Mouse (Mus musculus) heart, embryonic 10.5 days (tissue): ENCODE results near the gene Neurod6. TPM values are rescaled to one million over a fixed set of nuclear protein-coding genes. Genes with fewer than 3 reads are reported as not detected.

ENCODE experiments used
- DNase-seq: peaks from one replicate; pipeline ENCODE4 v3.0.0-alpha.2; 2017; ENCODE audit warnings: low spot score
- H3K27ac ChIP-seq: fragments of 300-500 bp; sonication (generic); 2 replicates; pipeline ENCODE4 v1.5.1; 2016; ENCODE audit warnings: mild to moderate bottlenecking
- H3K27me3 ChIP-seq: fragments of 300-500 bp; sonication (generic); 2 replicates; pipeline ENCODE4 v1.6.1; 2016; ENCODE audit warnings: mild to moderate bottlenecking; ENCODE audit not compliant: poor library complexity, insufficient read depth, severe bottlenecking
- H3K36me3 ChIP-seq: fragments of 300-500 bp; sonication (generic); 2 replicates; pipeline ENCODE4 v1.6.1; 2016; ENCODE audit warnings: mild to moderate bottlenecking, moderate library complexity
- H3K4me1 ChIP-seq: fragments of 300-500 bp; sonication (generic); 2 replicates; pipeline ENCODE4 v1.6.1; 2016; ENCODE audit warnings: mild to moderate bottlenecking
- H3K4me3 ChIP-seq: fragments of 300-500 bp; sonication (generic); 2 replicates; pipeline ENCODE4 v1.5.1; 2016; ENCODE audit warnings: mild to moderate bottlenecking, moderate library complexity
- H3K9me3 ChIP-seq: fragments of 300-500 bp; sonication (generic); 2 replicates; pipeline ENCODE4 v1.6.1; 2016; ENCODE audit warnings: mild to moderate bottlenecking, moderate library complexity
- WGBS: fragments of 180-500 bp; shearing (Covaris S2); methylation state at CpG from one replicate; pipeline ENCODE4 v1.1.7; 2016; 5-methylcytosine and 5-hydroxymethylcytosine counted together
- polyA plus RNA-seq: library from polyadenylated mRNA; unstranded; fragments of >200 nt; fragmentation: Nextera tagmentation; extraction: Ambion mirVana; gene quantifications from 2 replicates; pipeline ENCODE4 v1.2.1, GENCODE M21; 2016

Neurod6 gene
- polyA plus RNA-seq, 1 experiment from 2014 or later, result not detected

GRCm38 (mm10) chr6:55676663-55677311 lies 4.3 kb downstream of the Neurod6 start:
- DNase-seq, result peak; percentile 79
- peaks cover 44% of the 10 kb centered on the region for H3K27me3 ChIP-seq
- peaks cover 7% of the 10 kb centered on the region for H3K4me1 ChIP-seq
- H3K36me3 ChIP-seq, result no peaks in the 10 kb centered on the region
- H3K4me3 ChIP-seq, result peak overlapping the region; percentile 57
- H3K9me3 ChIP-seq, result no peaks in the 10 kb centered on the region
- 3% methylated on average over 27 of the region's 27 CpGs for WGBS
- H3K27ac ChIP-seq, result 0 out of 2 replicates have a peak overlapping the region, but pooled peaks have one; percentile 2

DNA sequence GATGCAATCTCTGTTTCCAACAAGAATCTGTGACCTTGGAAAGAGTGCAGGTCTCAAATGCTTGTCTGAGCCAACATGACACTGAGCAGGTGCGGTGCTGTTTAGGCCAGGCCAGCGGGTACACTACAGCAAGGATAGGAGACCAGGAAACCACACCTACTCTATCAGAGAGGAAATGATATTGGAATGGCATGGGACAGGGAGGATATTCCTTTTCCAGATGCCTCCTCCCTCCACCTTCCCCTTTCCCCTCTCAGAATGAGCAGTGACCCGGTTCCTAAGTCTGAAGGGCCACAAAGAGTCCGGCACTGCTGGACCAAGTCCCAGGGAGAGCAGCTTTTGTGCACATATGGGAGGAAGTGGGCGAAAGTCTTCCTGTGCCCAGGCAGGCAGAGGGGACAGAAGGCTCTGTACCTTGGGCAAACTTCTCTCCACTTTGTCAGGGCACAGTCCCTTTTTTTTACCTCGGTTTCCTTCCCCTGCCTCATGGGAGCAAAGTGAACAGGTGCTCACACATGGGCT lies 4.9 kb downstream of the Neurod6 start:
- Histone ChIP-seq H3K4me3 (peak overlapping the region; percentile 57; the same call in 1 of the 2 replicates), H3K27ac (no peak overlapping the region), H3K27me3 (peaks cover 38% of the 10 kb centered on the region), H3K36me3 (no peaks in the 10 kb centered on the region), H3K9me3 (no peaks in the 10 kb centered on the region), H3K4me1 (peaks cover 7% of the 10 kb centered on the region)
- WGBS, result 49% methylated on average over 6 of the region's 6 CpGs
- DNase-seq, result no peak

DNA sequence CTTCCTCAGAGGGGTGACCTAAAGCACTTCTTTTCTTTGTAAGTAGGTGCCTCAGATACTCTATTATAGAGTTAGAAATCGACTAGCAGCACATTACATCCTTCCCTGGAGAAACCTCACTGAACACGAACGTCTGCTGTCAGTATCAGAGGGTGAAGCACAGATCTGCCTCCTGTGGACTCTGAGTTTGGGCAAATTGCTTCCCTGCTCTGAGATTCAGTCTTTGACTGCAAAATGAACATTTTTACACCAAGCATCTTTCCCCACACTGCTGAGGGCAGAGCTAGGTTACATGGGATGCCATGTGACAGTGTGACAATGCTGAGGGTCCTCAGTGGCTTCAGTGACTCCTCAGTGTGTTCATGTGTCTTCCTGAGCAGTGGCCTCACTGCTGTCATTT lies 13.3 kb downstream of the Neurod6 start:
- H3K27ac ChIP-seq, result no peak overlapping the region
- WGBS, result 76% methylated on average over 3 of the region's 3 CpGs
- no peak overlapping the region for H3K4me3 ChIP-seq
- H3K27me3 ChIP-seq, result no peaks in the 10 kb centered on the region
- H3K36me3 ChIP-seq, result no peaks in the 10 kb centered on the region
- no peak for DNase-seq
- no peaks in the 10 kb centered on the region for H3K9me3 ChIP-seq
- no peaks in the 10 kb centered on the region for H3K4me1 ChIP-seq

DNA sequence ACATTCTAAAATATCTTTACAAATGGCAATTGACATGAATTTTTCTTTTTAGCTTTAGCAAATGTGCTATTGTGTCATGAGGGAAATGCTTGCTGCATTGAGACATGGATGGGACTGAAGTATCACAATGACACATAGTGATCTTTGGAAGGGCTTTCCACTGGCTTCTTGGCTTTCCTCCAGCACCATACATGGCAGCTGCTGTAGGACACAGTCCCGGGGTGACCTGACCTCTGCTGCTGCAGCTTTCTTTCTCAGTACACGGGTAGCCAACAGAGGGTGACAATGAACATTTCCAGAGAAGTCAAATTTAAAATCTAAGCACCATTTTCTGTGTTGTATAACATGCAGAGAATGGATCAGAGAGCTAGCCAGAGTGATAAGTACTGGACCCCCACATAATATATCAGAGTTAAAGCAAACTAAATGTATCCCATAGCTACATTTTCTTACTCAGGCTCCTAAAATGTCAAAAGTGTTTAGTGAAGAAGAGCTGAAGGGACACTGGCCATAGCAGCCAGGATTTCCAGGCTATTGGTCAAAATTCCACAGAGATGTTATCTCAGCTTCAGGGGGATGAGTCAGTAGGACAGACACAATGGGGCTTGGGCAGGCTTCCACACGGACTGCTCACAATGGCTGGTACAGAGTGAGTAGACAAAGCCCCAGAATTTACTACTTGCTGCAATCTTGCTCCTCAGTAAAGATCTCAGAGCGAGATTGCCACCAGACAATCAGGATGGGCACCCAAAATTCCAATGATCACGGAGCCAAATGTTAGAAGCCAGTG lies 19.7 kb downstream of the Neurod6 start:
- H3K27ac ChIP-seq, result no peak overlapping the region
- DNase-seq, result peak; percentile 62
- WGBS, result 52% methylated on average over 5 of the region's 5 CpGs

GRCm38 (mm10) chr6:55649996-55650395 lies 31.1 kb downstream of the Neurod6 start:
- no peak overlapping the region for H3K4me3 ChIP-seq
- no peaks in the 10 kb centered on the region for H3K9me3 ChIP-seq
- H3K27ac ChIP-seq, result no peak overlapping the region
- DNase-seq, result peak; percentile 46
- H3K36me3 ChIP-seq, result no peaks in the 10 kb centered on the region
- peaks cover 9% of the 10 kb centered on the region for H3K4me1 ChIP-seq
- peaks cover 9% of the 10 kb centered on the region for H3K27me3 ChIP-seq
- WGBS, result 25% methylated on average over 3 of the region's 3 CpGs

More for the DNA sequence above, 19.7 kb downstream of the Neurod6 start:
- Histone ChIP-seq H3K4me3 (no peak overlapping the region), H3K4me1 (no peaks in the 10 kb centered on the region), H3K27me3 (no peaks in the 10 kb centered on the region), H3K36me3 (no peaks in the 10 kb centered on the region), H3K9me3 (no peaks in the 10 kb centered on the region)

- Histone ChIP-seq H3K36me3 (no peaks in the 10 kb centered on the region), H3K27ac (no peak overlapping the region), H3K9me3 (no peaks in the 10 kb centered on the region), H3K27me3 (peaks cover 12% of the 10 kb centered on the region), H3K4me1 (peaks cover 9% of the 10 kb centered on the region), H3K4me3 (no peak overlapping the region)
- WGBS, result 79% methylated on average over 8 of the region's 8 CpGs
- DNase-seq, result peak; percentile 38
These were observed 31.5 kb downstream of the Neurod6 start for GRCm38 (mm10) chr6:55649581-55649980.

GRCm38 (mm10) chr6:55648886-55649285 lies 32.2 kb downstream of the Neurod6 start:
- Histone ChIP-seq H3K27ac (no peak overlapping the region), H3K36me3 (no peaks in the 10 kb centered on the region), H3K4me3 (no peak overlapping the region), H3K27me3 (peaks cover 12% of the 10 kb centered on the region), H3K4me1 (peaks cover 9% of the 10 kb centered on the region), H3K9me3 (no peaks in the 10 kb centered on the region)
- WGBS, result 89% methylated on average over 3 of the region's 3 CpGs
- peak; percentile 9 for DNase-seq

DNA sequence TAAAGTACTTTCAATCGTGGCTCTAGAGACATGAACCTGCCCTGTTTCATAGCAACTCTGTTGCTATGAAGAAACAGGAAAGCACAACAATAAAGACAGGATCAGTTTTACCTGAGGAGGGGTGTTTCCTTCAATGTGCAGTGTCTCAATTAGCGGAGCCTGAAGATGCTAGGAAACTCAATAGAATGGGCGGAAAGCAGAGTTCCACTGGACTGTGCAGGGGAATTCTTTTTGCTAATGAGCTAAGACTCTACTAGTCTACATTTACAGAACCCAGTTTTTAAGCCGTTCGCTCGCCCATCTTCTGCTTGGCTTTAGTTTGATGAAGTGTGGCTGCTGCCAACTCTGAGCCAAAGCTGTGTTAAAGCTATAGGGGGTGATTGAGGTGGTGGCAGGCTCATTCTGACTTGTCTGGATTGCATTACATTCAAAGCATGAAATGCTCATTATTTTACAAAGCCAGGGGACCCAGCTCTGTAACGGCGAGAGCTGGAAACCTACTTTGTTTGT lies 33.2 kb downstream of the Neurod6 start:
- Histone ChIP-seq H3K9me3 (no peaks in the 10 kb centered on the region), H3K27me3 (peaks cover 12% of the 10 kb centered on the region), H3K36me3 (no peaks in the 10 kb centered on the region), H3K4me1 (peaks cover 9% of the 10 kb centered on the region), H3K27ac (no peak overlapping the region), H3K4me3 (no peak overlapping the region)
- peak; percentile 33 for DNase-seq
- WGBS, result 72% methylated on average over 8 of the region's 8 CpGs

- H3K4me3 ChIP-seq, result no peak overlapping the region
- no peak for DNase-seq
- H3K36me3 ChIP-seq, result no peaks in the 10 kb centered on the region
- no peak overlapping the region for H3K27ac ChIP-seq
- 29% methylated on average over 9 of the region's 9 CpGs for WGBS
- H3K27me3 ChIP-seq, result peaks cover 12% of the 10 kb centered on the region
- H3K4me1 ChIP-seq, result peaks cover 9% of the 10 kb centered on the region
- no peaks in the 10 kb centered on the region for H3K9me3 ChIP-seq
These were observed 34.1 kb downstream of the Neurod6 start for GRCm38 (mm10) chr6:55646824-55647560.

DNA sequence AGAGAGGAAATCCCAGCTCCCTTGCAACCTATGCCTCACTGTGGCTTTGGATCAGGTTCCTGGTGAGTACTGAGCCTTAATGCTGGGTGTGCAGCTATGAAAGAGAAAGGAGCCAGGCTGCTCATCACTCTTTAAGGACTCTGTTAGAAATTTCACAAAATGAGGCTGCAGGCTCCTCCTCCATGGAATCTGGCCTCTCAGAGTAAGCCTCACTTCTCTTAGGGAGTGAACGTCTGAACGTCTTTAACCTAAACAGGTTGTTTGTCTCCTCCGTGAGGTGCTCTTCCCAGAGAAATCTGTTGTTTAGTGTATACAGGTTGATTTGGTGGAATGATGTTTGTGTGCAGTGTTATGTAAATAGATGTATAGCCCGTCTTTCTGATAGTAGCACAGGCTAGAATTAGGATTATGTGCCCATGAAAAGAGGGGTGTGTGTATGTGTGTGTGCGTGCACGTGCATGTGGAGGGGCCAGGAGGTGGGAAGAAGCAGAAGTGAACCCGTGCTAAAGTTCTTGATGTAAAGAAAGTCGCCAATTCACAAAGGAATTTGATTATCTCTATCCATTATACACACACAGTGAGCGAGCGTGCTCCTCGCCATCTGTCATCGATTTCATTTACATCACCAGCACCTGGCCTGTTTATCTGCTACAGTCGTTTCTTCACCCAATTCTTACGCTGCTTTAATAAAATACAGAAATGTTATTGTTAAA lies 34.8 kb downstream of the Neurod6 start:
- no peak for DNase-seq
- H3K4me1 ChIP-seq, result peaks cover 9% of the 10 kb centered on the region
- 65% methylated on average over 14 of the region's 14 CpGs for WGBS
- H3K36me3 ChIP-seq, result no peaks in the 10 kb centered on the region
- no peak overlapping the region for H3K27ac ChIP-seq
- peaks cover 12% of the 10 kb centered on the region for H3K27me3 ChIP-seq
- no peak overlapping the region for H3K4me3 ChIP-seq
- no peaks in the 10 kb centered on the region for H3K9me3 ChIP-seq

DNA sequence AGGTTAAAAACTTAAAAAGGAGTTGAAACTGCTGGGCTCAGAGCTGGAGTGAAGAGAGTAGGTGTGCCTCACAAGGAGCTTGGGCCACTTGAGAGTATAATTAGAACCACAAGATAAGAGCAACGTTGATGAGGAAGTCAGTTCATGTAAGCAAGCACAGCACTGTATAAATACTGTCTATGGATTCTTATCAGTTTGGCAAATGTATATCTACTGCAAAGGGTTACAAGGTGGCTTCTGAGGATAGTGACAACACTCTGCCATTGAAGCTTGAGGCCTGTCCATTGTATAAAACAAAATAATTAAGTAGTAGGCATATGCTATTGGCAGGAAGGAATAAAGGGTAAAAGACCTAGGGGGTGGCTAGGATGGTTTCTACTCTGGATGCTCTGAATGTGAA lies 46.4 kb downstream of the Neurod6 start:
- no peaks in the 10 kb centered on the region for H3K36me3 ChIP-seq
- no peak for DNase-seq
- H3K27me3 ChIP-seq, result no peaks in the 10 kb centered on the region
- WGBS, result 6% methylated on average over 1 of the region's 1 CpGs
- no peaks in the 10 kb centered on the region for H3K4me1 ChIP-seq
- no peak overlapping the region for H3K4me3 ChIP-seq
- no peaks in the 10 kb centered on the region for H3K9me3 ChIP-seq
- H3K27ac ChIP-seq, result no peak overlapping the region
